Mouse (Mus musculus) cerebellum, adult 9-10 months (tissue): ENCODE data around the gene Piwil1.

Experiments
- DNase-seq: peaks from one replicate; pipeline ENCODE4 v3.0.0; 2022

Piwil1 gene

GRCm38 (mm10) chr5:128702224-128702623 is at the start of gene Piwil1:
Piwil1 (plus strand) TSS chr5:128702524.
- no peak for DNase-seq

- DNase-seq = no peak
These were observed 45.7 kb upstream of the Piwil1 start for GRCm38 (mm10) chr5:128656496-128657135.

- no peak for DNase-seq
These were observed 42.2 kb upstream of the Piwil1 start for GRCm38 (mm10) chr5:128660101-128660500.

GRCm38 (mm10) chr5:128662881-128663280 is 39.4 kb upstream of the Piwil1 start:
- DNase-seq = no peak

- no peak for DNase-seq
These were observed 38.3 kb upstream of the Piwil1 start for GRCm38 (mm10) chr5:128663976-128664375.

GRCm38 (mm10) chr5:128665045-128665444 is 37.3 kb upstream of the Piwil1 start:
- no peak for DNase-seq

GRCm38 (mm10) chr5:128667303-128667702 is 35.0 kb upstream of the Piwil1 start:
- DNase-seq = no peak

- no peak for DNase-seq
These were observed 28.2 kb upstream of the Piwil1 start for GRCm38 (mm10) chr5:128674124-128674523.

- DNase-seq = no peak
These were observed 25.0 kb upstream of the Piwil1 start for GRCm38 (mm10) chr5:128677373-128677772.

- no peak for DNase-seq
These were observed 24.5 kb upstream of the Piwil1 start for GRCm38 (mm10) chr5:128677861-128678260.

- DNase-seq = no peak
These were observed 20.9 kb upstream of the Piwil1 start for GRCm38 (mm10) chr5:128681456-128681855.

GRCm38 (mm10) chr5:128684192-128684591 is 18.1 kb upstream of the Piwil1 start:
- DNase-seq = no peak

- DNase-seq = no peak
These were observed 17.7 kb upstream of the Piwil1 start for GRCm38 (mm10) chr5:128684621-128685020.

GRCm38 (mm10) chr5:128687139-128687538 is 15.2 kb upstream of the Piwil1 start:
- no peak for DNase-seq

GRCm38 (mm10) chr5:128694107-128694506 is 8.2 kb upstream of the Piwil1 start:
- DNase-seq = no peak

GRCm38 (mm10) chr5:128694611-128695325 is 7.6 kb upstream of the Piwil1 start:
- no peak for DNase-seq

GRCm38 (mm10) chr5:128696824-128697223 is 5.5 kb upstream of the Piwil1 start:
- no peak for DNase-seq

- DNase-seq = no peak
These were observed 1.6 kb upstream of the Piwil1 start for GRCm38 (mm10) chr5:128700716-128701115.

- DNase-seq = no peak
These were observed 1.4 kb downstream of the Piwil1 start for GRCm38 (mm10) chr5:128703688-128704087.

GRCm38 (mm10) chr5:128704134-128704904 is 2.0 kb downstream of the Piwil1 start:
- DNase-seq = no peak

GRCm38 (mm10) chr5:128706467-128706866 is 4.1 kb downstream of the Piwil1 start:
- no peak for DNase-seq

- no peak for DNase-seq
These were observed 4.9 kb downstream of the Piwil1 start for GRCm38 (mm10) chr5:128707271-128707670.

- no peak for DNase-seq
These were observed 6.6 kb downstream of the Piwil1 start for GRCm38 (mm10) chr5:128708929-128709328.

GRCm38 (mm10) chr5:128710596-128710995 is 8.3 kb downstream of the Piwil1 start:
- DNase-seq = no peak
